Mouse (Mus musculus) T-helper 1 cell (primary cell): ENCODE measurements at regions not wholly inside any gene's neighbourhood (a gene's known extent, or its start where the extent isn't known, plus 50 kb on each side); places are given as distances from the start of the nearest gene placed in this dataset.

Experiments used
- in situ Hi-C: fragments of 300-600 bp; cut with MboI, MseI; formaldehyde crosslinking; loops from one replicate; pipeline ENCODE4 v1.15.1; 2025; ENCODE audit warnings: high pct_unique_total_duplicates

- in situ Hi-C loops, result no loop called here
Observed at GRCm38 (mm10) chr17:82087141-82087540, 349.0 kb upstream of the Slc8a1 start.

- in situ Hi-C loops, result no loop called here
Observed at GRCm38 (mm10) chr17:82080301-82080700, 342.1 kb upstream of the Slc8a1 start.
